ENCODE assay signal across 22 mouse cellular contexts in genomic region chr16:18321443-18321842, GRCm38 (mm10). TPM values are rescaled to one million over a fixed set of nuclear protein-coding genes. Genes with fewer than 3 reads are reported as not detected.
A peak's percentile ranks its signal among the peaks of the same experiment; 100 is the strongest.
DNase-seq lines count a peak whose midpoint lies in the region; TF ChIP-seq lines count a peak whose summit lies in the region.
"Had no signal": no experiment of that assay in that cellular context is flagged by ENCODE, and none has a peak within 500 bp of the region (broad histone marks: within the 10 kb centered on the region; RNA-seq: fewer than 3 reads in every experiment).

No protein-coding gene starts in this region.

- H3K27ac ChIP-seq in ES-E14 (ENCODE audit: insufficient read depth, low read depth, low read length, poor library complexity, severe bottlenecking), result no peak overlapping the region

- in situ Hi-C loops in ES-E14 (cut with MboI; ENCODE audit: low sequenced_read_pairs in 2 of 2, unreplicated experiment in 2 of 2), result no loop called here

- H3K36me3 ChIP-seq in ES-E14 (ENCODE audit: control insufficient read depth, insufficient read depth, low read length, poor library complexity, severe bottlenecking), result no peaks in the 10 kb centered on the region

- no peaks in the 10 kb centered on the region for H3K9me3 ChIP-seq in ES-E14 (ENCODE audit: control insufficient read depth, insufficient read depth, low read depth, low read length)
- H3K9me3 ChIP-seq: G1E had no signal

- peak; percentile 44 for DNase-seq in ES-CJ7 (ENCODE audit: low read depth, low spot score)
- no peak for DNase-seq in ES-E14 (ENCODE audit: low read depth, low spot score)
- DNase-seq in R1 (ENCODE audit: low read depth, low spot score), result peak; percentile 76
- DNase-seq in ZHBTc4 (ENCODE audit: low read depth, low spot score), result peak; percentile 31
- no peak for DNase-seq in heart, adult 9 months (ENCODE audit: low spot score in 2 of 2)
- no peak for DNase-seq in right cerebral cortex, postnatal 36 days (ENCODE audit: low spot score in 2 of 2)
- DNase-seq in gastrocnemius, postnatal 25 days, result no peak
- DNase-seq in spleen, postnatal 4 days (ENCODE audit: low spot score in 2 of 2), result no peak
- DNase-seq: adrenal gland, adult 2 months; adrenal gland, adult 8-10 months; adrenal gland, postnatal 10 days; adrenal gland, postnatal 14 days; adrenal gland, postnatal 25 days; adrenal gland, postnatal 36 days; B cell, adult 2 months; cerebellum, adult 11 months; cerebellum, adult 11-12 months; cerebellum, adult 18-20 months; cerebellum, adult 2 months; cerebellum, adult 8-10 months; cerebellum, adult 9-10 months had no signal

- H3K4me3 ChIP-seq in ES-E14 (ENCODE audit: insufficient read depth in 1 of 2, low read depth in 1 of 2, low read length in 2 of 2, poor library complexity in 1 of 2, severe bottlenecking in 1 of 2), result no peak overlapping the region

- H3K4me1 ChIP-seq in ES-E14 (ENCODE audit: control insufficient read depth in 2 of 2, insufficient read depth in 2 of 2, low read length in 2 of 2, poor library complexity in 1 of 2), result peaks cover 0 to 10% of the 10 kb centered on the region in 2 experiments; a peak in 2 of 4 replicates

- H3K9ac ChIP-seq in ES-E14 (ENCODE audit: insufficient read depth, low read depth, low read length, poor library complexity, severe bottlenecking), result no peak overlapping the region

TF ChIP-seq in ES-E14, 5 proteins besides CTCF, POLR2A, EP300 and RAD21:
- TF ChIP-seq CHD2 (IDR thresholded peaks at IDR 0.05; ENCODE audit: low read depth, low read length) (no peak), ZNF384 (IDR thresholded peaks at IDR 0.05; ENCODE audit: low read depth, low read length) (peak; percentile 79), MAFK (IDR thresholded peaks at IDR 0.05; ENCODE audit: insufficient read depth, low read depth, low read length) (no peak), HCFC1 (IDR thresholded peaks at IDR 0.05; ENCODE audit: borderline replicate concordance, insufficient read depth, low read length) (no peak)
TF ChIP-seq in ES-E14: peak in this region for 1.

RNA-seq across cellular contexts. Expression of gene Tango2, which starts 26.5 kb away (rescaled TPM):
- total RNA-seq in ES-E14 (2012; rRNA removed), result 10.0 and 10.4 TPM in 2 replicates
- 10 to 100 TPM; 37.3 to 37.6 TPM for total RNA-seq in gastrocnemius, postnatal 25 days (2021)

RNA-seq across cellular contexts. Expression of gene Arvcf, which starts 26.5 kb away (rescaled TPM):
- total RNA-seq in ES-E14 (2012; rRNA removed), result 48.0 and 60.1 TPM in 2 replicates
- 10 to 100 TPM; 12.5 to 14.3 TPM for total RNA-seq in gastrocnemius, postnatal 25 days (2021)

RNA-seq across cellular contexts. Expression of gene Dgcr8, which starts 32.4 kb away (rescaled TPM):
- total RNA-seq in ES-E14 (2012; rRNA removed), result 65.7 and 84.1 TPM in 2 replicates
- 10 to 100 TPM; 14.7 to 16.2 TPM for total RNA-seq in gastrocnemius, postnatal 25 days (2021)

Comparison
In these comparisons a context has a peak if more than half of its experiments do, and no peak if none do; other contexts are left out.
1. DNase-seq: peak in ES-CJ7 (single experiment), R1 (single experiment) and ZHBTc4 (single experiment); none in ES-E14 (single experiment), heart, adult 9 months (0 of 2), right cerebral cortex, postnatal 36 days (0 of 2), gastrocnemius, postnatal 25 days (single experiment) and spleen, postnatal 4 days (0 of 2).